Comparison of ENCODE assay signal across 8 mouse cellular contexts in genomic region chr11:94321931-94322400, GRCm38 (mm10). TPM values are rescaled to one million over a fixed set of nuclear protein-coding genes. Genes with fewer than 3 reads are reported as not detected.
A peak's percentile ranks its signal among the peaks of the same experiment; 100 is the strongest.
DNase-seq lines count a peak whose midpoint lies in the region; ATAC-seq lines count a peak whose summit lies in the region.

Luc7l3 (minus strand) TSS chr11:94321988.

- H3K9ac ChIP-seq in heart, embryonic 14.5 days (ENCODE audit: low read length) = peak within 1 kb of the TSS; percentile 100
- H3K9ac ChIP-seq in liver, embryonic 13.5 days = peak within 1 kb of the TSS; percentile 98
- peak within 1 kb of the TSS; percentile 99 for H3K9ac ChIP-seq in stomach, embryonic 14.5 days (replicated peaks; ENCODE audit: low read depth, low read length)

- H3K4me3 ChIP-seq in forebrain, embryonic 10.5 days = peak within 1 kb of the TSS; percentile 98
- H3K4me3 ChIP-seq in heart, embryonic 14.5 days (ENCODE audit: control insufficient read depth in 1 of 2, insufficient read depth in 1 of 2, low read depth in 1 of 2, low read length in 2 of 2) = peak within 1 kb of the TSS; percentile 73 to 100
- H3K4me3 ChIP-seq in liver, embryonic 13.5 days (replicated peaks) = peak within 1 kb of the TSS; percentile 97
- H3K4me3 ChIP-seq in stomach, embryonic 14.5 days (ENCODE audit: low read depth, low read length) = peak within 1 kb of the TSS; percentile 99

- no peaks in the 10 kb centered on the region for H3K9me3 ChIP-seq in forebrain, embryonic 10.5 days
- H3K9me3 ChIP-seq in heart, embryonic 14.5 days (ENCODE audit: control insufficient read depth, low read length) = no peaks in the 10 kb centered on the region
- H3K9me3 ChIP-seq in liver, embryonic 13.5 days (replicated peaks) = no peaks in the 10 kb centered on the region
- H3K9me3 ChIP-seq in stomach, embryonic 14.5 days (ENCODE audit: control insufficient read depth, low read depth, low read length) = no peaks in the 10 kb centered on the region

- peaks cover 32% of the 10 kb centered on the region for H3K36me3 ChIP-seq in forebrain, embryonic 10.5 days (replicated peaks)
- H3K36me3 ChIP-seq in heart, embryonic 14.5 days (ENCODE audit: control insufficient read depth, insufficient read depth, low read length) = peaks cover 7% of the 10 kb centered on the region; the same call in 1 of the 2 replicates
- peaks cover 15% of the 10 kb centered on the region; the same call in 1 of the 2 replicates for H3K36me3 ChIP-seq in liver, embryonic 13.5 days
- no peaks in the 10 kb centered on the region for H3K36me3 ChIP-seq in stomach, embryonic 14.5 days (ENCODE audit: control insufficient read depth, insufficient read depth, low read length)

- WGBS in forebrain, embryonic 10.5 days = under 1% methylated on average over 36 of the region's 36 CpGs
- WGBS in heart, embryonic 14.5 days = under 1% methylated on average over 36 of the region's 36 CpGs
- WGBS in liver, embryonic 13.5 days (ENCODE audit: insufficient replicate concordance) = under 1% methylated on average over 36 of the region's 36 CpGs
- under 1% methylated on average over 36 of the region's 36 CpGs for WGBS in stomach, embryonic 14.5 days

- peaks cover 59% of the 10 kb centered on the region for H3K4me1 ChIP-seq in forebrain, embryonic 10.5 days
- peaks cover 4 to 40% of the 10 kb centered on the region in 2 experiments for H3K4me1 ChIP-seq in heart, embryonic 14.5 days (ENCODE audit: control insufficient read depth in 2 of 2, insufficient read depth in 2 of 2, low read length in 2 of 2)
- peaks cover 52% of the 10 kb centered on the region for H3K4me1 ChIP-seq in liver, embryonic 13.5 days (replicated peaks)
- H3K4me1 ChIP-seq in stomach, embryonic 14.5 days (ENCODE audit: control insufficient read depth, insufficient read depth, low read length) = peaks cover 13% of the 10 kb centered on the region

- peak within 1 kb of the TSS; percentile 77 for H3K4me2 ChIP-seq in heart, embryonic 14.5 days (ENCODE audit: low read length)
- H3K4me2 ChIP-seq in liver, embryonic 13.5 days = peak within 1 kb of the TSS; percentile 77
- peak within 1 kb of the TSS; percentile 76 for H3K4me2 ChIP-seq in stomach, embryonic 14.5 days (replicated peaks; ENCODE audit: low read depth, low read length)

- peak; percentile 88 to 91 for DNase-seq in CD8-positive naive resting alpha-beta T cell, adult 2 months (ENCODE audit: low read depth in 2 of 2, low spot score in 2 of 2)
- peak; percentile 86 for DNase-seq in c-Kit-negative CD71-positive TER-119-positive erythroid progenitor cells, embryonic 14.5 days (ENCODE audit: low read depth, low spot score)
- DNase-seq in forebrain, embryonic 10.5 days (ENCODE audit: extremely low spot score, low spot score) = peak; percentile 92
- peak; percentile 96 for DNase-seq in kidney, postnatal 14 days
- peak; percentile 92 for DNase-seq in liver, embryonic 13.5 days
- DNase-seq in natural killer cell, adult 2 months (ENCODE audit: low spot score in 2 of 2) = peak; percentile 84 to 90

- ATAC-seq in heart, embryonic 14.5 days (ENCODE audit: insufficient number of reproducible peaks, insufficient read depth, low FRiP score, low read depth) = peak; percentile 96
- peak; percentile 93 for ATAC-seq in liver, embryonic 13.5 days (ENCODE audit: low read depth)
- ATAC-seq in stomach, embryonic 14.5 days (ENCODE audit: insufficient number of reproducible peaks, insufficient read depth, low FRiP score, low read depth) = peak; percentile 95

- no peaks in the 10 kb centered on the region for H3K27me3 ChIP-seq in forebrain, embryonic 10.5 days (ENCODE audit: poor library complexity, severe bottlenecking)
- H3K27me3 ChIP-seq in heart, embryonic 14.5 days (ENCODE audit: control insufficient read depth, insufficient read depth, low read length) = no peaks in the 10 kb centered on the region
- H3K27me3 ChIP-seq in liver, embryonic 13.5 days = 0 out of 2 replicates have a peak, but pooled peaks cover 4% of the 10 kb centered on the region
- no peaks in the 10 kb centered on the region for H3K27me3 ChIP-seq in stomach, embryonic 14.5 days (ENCODE audit: control insufficient read depth, insufficient read depth, low read length)

- peak within 1 kb of the TSS; percentile 99 for H3K27ac ChIP-seq in forebrain, embryonic 10.5 days
- peak within 1 kb of the TSS; percentile 98 for H3K27ac ChIP-seq in heart, embryonic 14.5 days (replicated peaks in 1 of 2; ENCODE audit: control insufficient read depth in 1 of 2, insufficient read depth in 1 of 2, low read depth in 2 of 2, low read length in 2 of 2)
- peak within 1 kb of the TSS; percentile 97 for H3K27ac ChIP-seq in liver, embryonic 13.5 days
- H3K27ac ChIP-seq in stomach, embryonic 14.5 days (ENCODE audit: low read length) = peak within 1 kb of the TSS; percentile 99

RNA-seq across cellular contexts. Expression of gene Luc7l3, which starts in this region (rescaled TPM):
- 113 and 129 TPM in 2 replicates for polyA plus RNA-seq in forebrain, embryonic 10.5 days (2016; fragmentation: Nextera tagmentation; extraction: Ambion mirVana)
- 61.9 and 62.9 TPM in 2 replicates for polyA plus RNA-seq in heart, embryonic 14.5 days (2014; fragmentation: Nextera tagmentation; extraction: Ambion mirVana)
- polyA plus RNA-seq in liver, embryonic 13.5 days (2015; fragmentation: Nextera tagmentation; extraction: Ambion mirVana) = 53.4 and 68.8 TPM in 2 replicates
- polyA plus RNA-seq in stomach, embryonic 14.5 days (2014; fragmentation: Nextera tagmentation; extraction: Ambion mirVana) = 116 and 124 TPM in 2 replicates

Comparison
In these comparisons a context has a peak if more than half of its experiments do, and no peak if none do; other contexts are left out.
1. Peak in every context shown above with its lines: DNase-seq, ATAC-seq, H3K4me3 ChIP-seq and H3K27ac ChIP-seq.